Mouse (Mus musculus): ENCODE measurements around the gene Galnt5. TPM values are rescaled to one million over a fixed set of nuclear protein-coding genes. Genes with fewer than 3 reads are reported as not detected.

The Galnt5 gene
- polyA plus RNA-seq, 1 experiment: not detected

Other genes with a start within 250 kb of the Galnt5 start
- 19.5 and 20.5 TPM in 2 replicates for gene Ermn, start 55.0 kb downstream of the Galnt5 start, polyA plus RNA-seq (2012; rRNA removed)
- 0.29 and 0.50 TPM in 2 replicates for gene Cytip, start 197.6 kb downstream of the Galnt5 start, polyA plus RNA-seq (2012; rRNA removed)